Comparison of ENCODE assay signal across 39 mouse cellular contexts in the genomic region with DNA sequence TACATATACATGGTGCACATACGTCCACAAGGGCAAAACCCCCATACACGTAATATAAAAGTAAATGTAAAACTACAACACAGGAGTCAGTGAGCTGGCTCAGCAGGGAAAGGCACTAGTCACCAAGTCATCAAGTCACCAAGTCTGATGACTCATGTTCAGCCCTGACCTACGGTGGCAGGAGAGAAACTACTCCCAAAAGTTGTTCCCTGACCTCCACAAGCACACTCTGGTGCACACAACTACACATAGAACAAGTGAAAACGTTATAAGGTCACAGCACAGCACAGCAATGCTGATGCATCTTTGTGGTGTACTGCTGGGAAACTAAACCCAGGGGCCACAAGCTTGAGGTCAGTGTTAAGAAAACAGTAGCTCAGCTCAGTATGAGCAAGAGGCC. TPM values are rescaled to one million over a fixed set of nuclear protein-coding genes. Genes with fewer than 3 reads are reported as not detected.
DNase-seq lines count a peak whose midpoint lies in the region; ATAC-seq lines count a peak whose summit lies in the region.
"Had no signal": no experiment of that assay in that cellular context is flagged by ENCODE, and none has a peak within 500 bp of the region (broad histone marks: within the 10 kb centered on the region; RNA-seq: fewer than 3 reads in every experiment).

No protein-coding gene starts in this region.

- no peak overlapping the region for H3K9ac ChIP-seq in midbrain, embryonic 11.5 days (ENCODE audit: low read length)
- no peak overlapping the region for H3K9ac ChIP-seq in midbrain, embryonic 14.5 days (replicated peaks; ENCODE audit: low read length)
- H3K9ac ChIP-seq in forebrain, embryonic 13.5 days, result no peak overlapping the region
- H3K9ac ChIP-seq: embryonic facial prominence, embryonic 15.5 days; forebrain, embryonic 12.5 days; heart, embryonic 13.5 days; intestine, embryonic 15.5 days; limb, embryonic 15.5 days; liver, embryonic 14.5 days; lung, embryonic 14.5 days; neural tube, embryonic 12.5 days had no signal

- no peaks in the 10 kb centered on the region for H3K9me3 ChIP-seq in midbrain, embryonic 11.5 days (ENCODE audit: control insufficient read depth, low read length)
- H3K9me3 ChIP-seq in midbrain, embryonic 14.5 days (ENCODE audit: control insufficient read depth, low read length), result no peaks in the 10 kb centered on the region
- H3K9me3 ChIP-seq in forebrain, embryonic 13.5 days (replicated peaks), result no peaks in the 10 kb centered on the region
- H3K9me3 ChIP-seq: embryonic facial prominence, embryonic 10.5 days; embryonic facial prominence, embryonic 15.5 days; forebrain, embryonic 12.5 days; heart, embryonic 13.5 days; hindbrain, embryonic 10.5 days; intestine, embryonic 15.5 days; limb, embryonic 10.5 days; limb, embryonic 15.5 days; neural tube, embryonic 12.5 days had no signal

- H3K4me1 ChIP-seq in midbrain, embryonic 11.5 days (ENCODE audit: control insufficient read depth, insufficient read depth, low read length), result 0 out of 2 replicates have a peak, but pooled peaks cover 3% of the 10 kb centered on the region
- no peaks in the 10 kb centered on the region for H3K4me1 ChIP-seq in midbrain, embryonic 14.5 days (ENCODE audit: control insufficient read depth, insufficient read depth, low read length)
- H3K4me1 ChIP-seq in forebrain, embryonic 13.5 days, result peaks cover 5% of the 10 kb centered on the region
- H3K4me1 ChIP-seq: embryonic facial prominence, embryonic 15.5 days; heart, embryonic 13.5 days; intestine, embryonic 15.5 days; limb, embryonic 10.5 days; limb, embryonic 15.5 days had no signal

- no peaks in the 10 kb centered on the region for H3K36me3 ChIP-seq in midbrain, embryonic 11.5 days (ENCODE audit: control insufficient read depth, insufficient read depth, low read length)
- 0 out of 2 replicates have a peak, but pooled peaks cover 6% of the 10 kb centered on the region for H3K36me3 ChIP-seq in midbrain, embryonic 14.5 days (ENCODE audit: control insufficient read depth, insufficient read depth, low read length)
- peaks cover 10% of the 10 kb centered on the region; the same call in 1 of the 2 replicates for H3K36me3 ChIP-seq in forebrain, embryonic 13.5 days (ENCODE audit: poor library complexity, severe bottlenecking)
- H3K36me3 ChIP-seq: embryonic facial prominence, embryonic 15.5 days; intestine, embryonic 15.5 days; limb, embryonic 10.5 days; limb, embryonic 15.5 days; neural tube, embryonic 12.5 days had no signal

- WGBS in midbrain, embryonic 11.5 days, result 88% methylated on average over 4 of the region's 4 CpGs
- 89% methylated on average over 4 of the region's 4 CpGs for WGBS in midbrain, embryonic 14.5 days
- WGBS in forebrain, embryonic 13.5 days, result 92% methylated on average over 4 of the region's 4 CpGs

- H3K27ac ChIP-seq in midbrain, embryonic 11.5 days (ENCODE audit: low read depth, low read length), result no peak overlapping the region
- no peak overlapping the region for H3K27ac ChIP-seq in midbrain, embryonic 14.5 days (replicated peaks; ENCODE audit: low read depth, low read length)
- H3K27ac ChIP-seq in forebrain, embryonic 13.5 days, result no peak overlapping the region
- H3K27ac ChIP-seq: embryonic facial prominence, embryonic 10.5 days; embryonic facial prominence, embryonic 15.5 days; forebrain, embryonic 12.5 days; gastrocnemius, adult 2 months; heart, adult 2 months; heart, embryonic 13.5 days; hindbrain, embryonic 10.5 days; hindbrain, postnatal 0 days; intestine, embryonic 15.5 days; layer of hippocampus, adult 2 months; limb, embryonic 10.5 days; limb, embryonic 15.5 days; liver, embryonic 14.5 days; neural tube, embryonic 12.5 days; stomach, postnatal 0 days had no signal

- no peak overlapping the region for H3K4me2 ChIP-seq in midbrain, embryonic 11.5 days
- no peak overlapping the region for H3K4me2 ChIP-seq in midbrain, embryonic 14.5 days (ENCODE audit: low read length)
- H3K4me2 ChIP-seq in forebrain, embryonic 13.5 days, result no peak overlapping the region
- H3K4me2 ChIP-seq: embryonic facial prominence, embryonic 15.5 days; forebrain, embryonic 12.5 days; heart, embryonic 13.5 days; intestine, embryonic 15.5 days; limb, embryonic 15.5 days; lung, embryonic 14.5 days; neural tube, embryonic 12.5 days had no signal

- no peak for ATAC-seq in midbrain, embryonic 11.5 days (ENCODE audit: low FRiP score)
- no peak for ATAC-seq in midbrain, embryonic 14.5 days (ENCODE audit: low FRiP score, low TSS enrichment)
- peak; percentile 13 for ATAC-seq in megakaryocyte, adult 5-6 weeks (ENCODE audit: poor library complexity, severe bottlenecking)
- no peak for ATAC-seq in forebrain, embryonic 13.5 days
- ATAC-seq: activated CD4-positive, CD25-positive, alpha-beta regulatory T cell, adult 4 months; hindbrain, postnatal 0 days; intestine, embryonic 15.5 days; midbrain, embryonic 16.5 days had no signal

- peak; percentile 37 for DNase-seq in midbrain, embryonic 11.5 days (ENCODE audit: low spot score, missing footprints)
- no peak for DNase-seq in midbrain, embryonic 14.5 days
- DNase-seq in adrenal gland, postnatal 36 days, result peak; percentile 65 to 68
- no peak for DNase-seq in layer of hippocampus, adult 8-10 months (ENCODE audit: low spot score in 2 of 2)
- DNase-seq in gastrocnemius, adult 18-20 months (ENCODE audit: low spot score), result no peak
- DNase-seq: cerebellum, adult 2 months; cerebellum, postnatal 14 days; gastrocnemius, adult 2 months; gastrocnemius, postnatal 36 days; heart, adult 2 months; heart, postnatal 10 days; kidney, adult 2 months; kidney, postnatal 36 days; lung, embryonic 14.5 days; lung, postnatal 14 days; right cerebral cortex, postnatal 4 days; thymus, adult 18-20 months; thymus, postnatal 25 days had no signal

- H3K27me3 ChIP-seq in midbrain, embryonic 11.5 days (ENCODE audit: control insufficient read depth, insufficient read depth, low read length), result no peaks in the 10 kb centered on the region
- H3K27me3 ChIP-seq in midbrain, embryonic 14.5 days (ENCODE audit: control insufficient read depth, insufficient read depth, low read length), result no peaks in the 10 kb centered on the region
- H3K27me3 ChIP-seq in forebrain, embryonic 13.5 days, result no peaks in the 10 kb centered on the region
- H3K27me3 ChIP-seq: CH12.LX; embryonic facial prominence, embryonic 15.5 days; forebrain, embryonic 12.5 days; heart, embryonic 13.5 days; intestine, embryonic 15.5 days; limb, embryonic 15.5 days; neural tube, embryonic 12.5 days had no signal

- H3K4me3 ChIP-seq in midbrain, embryonic 11.5 days (ENCODE audit: low read depth, low read length), result no peak overlapping the region
- no peak overlapping the region for H3K4me3 ChIP-seq in midbrain, embryonic 14.5 days (replicated peaks; ENCODE audit: low read depth, low read length)
- H3K4me3 ChIP-seq in forebrain, embryonic 13.5 days, result no peak overlapping the region
- H3K4me3 ChIP-seq: embryonic facial prominence, embryonic 10.5 days; embryonic facial prominence, embryonic 15.5 days; forebrain, embryonic 12.5 days; gastrocnemius, adult 2 months; heart, adult 2 months; heart, embryonic 13.5 days; hindbrain, embryonic 10.5 days; intestine, embryonic 15.5 days; layer of hippocampus, adult 2 months; limb, embryonic 10.5 days; limb, embryonic 15.5 days; myocyte; neural tube, embryonic 12.5 days had no signal

RNA-seq across cellular contexts. Expression of a gene that starts 49.9 kb away (rescaled TPM):
- polyA plus RNA-seq in midbrain, embryonic 11.5 days (2014; fragmentation: Nextera tagmentation; extraction: Ambion mirVana), result 1.1 and 1.4 TPM in 2 replicates
- polyA plus RNA-seq in midbrain, embryonic 14.5 days (2014; fragmentation: Nextera tagmentation; extraction: Ambion mirVana), result 4.7 and 5.9 TPM in 2 replicates
- 10 to 100 TPM; 16.9 to 18.3 TPM for total RNA-seq in adrenal gland, postnatal 36 days (2021)
- 18.9 and 19.9 TPM in 2 replicates for total RNA-seq in megakaryocyte, adult 5-6 weeks (2015)
- 8.2 and 10.0 TPM in 2 replicates for total RNA-seq in megakaryocyte, adult 5-6 weeks (2017)
- total RNA-seq in layer of hippocampus, adult 8-10 months (2022), result 10 to 100 TPM; 26.4 to 29.2 (median 27.6) TPM
- polyA plus RNA-seq in forebrain, embryonic 13.5 days (2015; fragmentation: Nextera tagmentation; extraction: Ambion mirVana), result 4.1 and 4.6 TPM in 2 replicates
- total RNA-seq in gastrocnemius, adult 18-20 months (2021), result 1 to 10 TPM; 4.8 to 6.7 TPM

RNA-seq across cellular contexts. Expression of a gene that starts 55.0 kb away (rescaled TPM):
- polyA plus RNA-seq in midbrain, embryonic 11.5 days (2014; fragmentation: Nextera tagmentation; extraction: Ambion mirVana), result 0.08 TPM in 1 of 2 replicates, not detected in the other
- polyA plus RNA-seq in midbrain, embryonic 14.5 days (2014; fragmentation: Nextera tagmentation; extraction: Ambion mirVana), result not detected in 2 replicates
- not detected for total RNA-seq in adrenal gland, postnatal 36 days (2021)
- 0.29 TPM in 1 of 2 replicates, not detected in the other for total RNA-seq in megakaryocyte, adult 5-6 weeks (2015)
- 0.81 TPM in 1 of 2 replicates, not detected in the other for total RNA-seq in megakaryocyte, adult 5-6 weeks (2017)
- under 1 TPM in 2 of 4 experiments, not detected in 2; 0.27 to 0.31 TPM for total RNA-seq in layer of hippocampus, adult 8-10 months (2022)
- 0.14 TPM in 1 of 2 replicates, not detected in the other for polyA plus RNA-seq in forebrain, embryonic 13.5 days (2015; fragmentation: Nextera tagmentation; extraction: Ambion mirVana)
- not detected for total RNA-seq in gastrocnemius, adult 18-20 months (2021)
- total RNA-seq: CH12.LX; ES-E14; gastrocnemius, adult 2 months; gastrocnemius, postnatal 36 days; heart, adult 2 months; heart, postnatal 10 days; hindbrain, postnatal 0 days had no signal
- polyA plus RNA-seq: C2C12; embryonic facial prominence, embryonic 10.5 days; embryonic facial prominence, embryonic 15.5 days; forebrain, embryonic 12.5 days; heart, adult 2 months; heart, embryonic 13.5 days; hindbrain, embryonic 10.5 days; limb, embryonic 10.5 days; limb, embryonic 15.5 days; lung, embryonic 14.5 days; myocyte; neural tube, embryonic 12.5 days had no signal

Comparison
In these comparisons a context has a peak if more than half of its experiments do, and no peak if none do; other contexts are left out.
1. DNase-seq: peak in midbrain, embryonic 11.5 days (single experiment) and adrenal gland, postnatal 36 days (2 of 2); none in midbrain, embryonic 14.5 days (single experiment), layer of hippocampus, adult 8-10 months (0 of 2) and gastrocnemius, adult 18-20 months (single experiment).